Mouse (Mus musculus): ENCODE measurements around the gene Vmn1r184. TPM values are rescaled to one million over a fixed set of nuclear protein-coding genes. Genes with fewer than 3 reads are reported as not detected.
"Not testable (repeated sequence)": the region's sequence is repeated elsewhere in the genome, so short reads cannot be mapped to it uniquely, and the experiment has no call there.

The Vmn1r184 gene
- not detected in 2 replicates for polyA plus RNA-seq (2014; fragmentation: Nextera tagmentation; extraction: Ambion mirVana)

DNA sequence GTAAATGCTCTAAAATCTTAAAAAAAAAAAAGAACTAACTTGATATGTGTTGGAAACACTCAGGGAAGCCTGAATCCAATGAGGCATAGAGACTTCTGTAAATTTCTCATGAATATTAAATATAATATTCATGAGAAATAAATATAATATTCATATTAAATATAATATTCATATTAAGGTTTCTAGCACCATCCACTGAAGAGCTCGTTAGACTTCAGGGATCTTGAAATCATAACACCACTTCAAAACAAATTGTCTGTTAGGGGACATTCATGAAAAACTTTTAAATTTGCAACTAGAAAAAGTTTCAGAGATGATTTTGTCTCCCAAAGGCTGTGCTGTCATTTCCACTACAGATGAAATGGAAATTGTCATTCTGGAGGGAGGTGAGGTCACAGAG lies at the start of gene Vmn1r184:
Vmn1r184 (plus strand) TSS at position 301 of the 400 bp plus-strand sequence.
- not testable (repeated sequence) for H3K27me3 ChIP-seq (replicated peaks; ENCODE audit: control insufficient read depth, insufficient read depth, low read length); H3K4me1 ChIP-seq (ENCODE audit: control insufficient read depth, insufficient read depth, low read length); DNase-seq (ENCODE audit: low spot score); ATAC-seq (ENCODE audit: low read depth); H3K27ac ChIP-seq (replicated peaks; ENCODE audit: low read depth, low read length); H3K4me3 ChIP-seq (ENCODE audit: low read depth, low read length); H3K9ac ChIP-seq (ENCODE audit: low read depth, low read length); H3K36me3 ChIP-seq (ENCODE audit: control insufficient read depth, insufficient read depth, low read length); H3K9me3 ChIP-seq (ENCODE audit: control insufficient read depth, low read length); H3K4me2 ChIP-seq (ENCODE audit: low read depth, low read length)
- WGBS = 78% methylated on average over 1 of the region's 1 CpGs

DNA sequence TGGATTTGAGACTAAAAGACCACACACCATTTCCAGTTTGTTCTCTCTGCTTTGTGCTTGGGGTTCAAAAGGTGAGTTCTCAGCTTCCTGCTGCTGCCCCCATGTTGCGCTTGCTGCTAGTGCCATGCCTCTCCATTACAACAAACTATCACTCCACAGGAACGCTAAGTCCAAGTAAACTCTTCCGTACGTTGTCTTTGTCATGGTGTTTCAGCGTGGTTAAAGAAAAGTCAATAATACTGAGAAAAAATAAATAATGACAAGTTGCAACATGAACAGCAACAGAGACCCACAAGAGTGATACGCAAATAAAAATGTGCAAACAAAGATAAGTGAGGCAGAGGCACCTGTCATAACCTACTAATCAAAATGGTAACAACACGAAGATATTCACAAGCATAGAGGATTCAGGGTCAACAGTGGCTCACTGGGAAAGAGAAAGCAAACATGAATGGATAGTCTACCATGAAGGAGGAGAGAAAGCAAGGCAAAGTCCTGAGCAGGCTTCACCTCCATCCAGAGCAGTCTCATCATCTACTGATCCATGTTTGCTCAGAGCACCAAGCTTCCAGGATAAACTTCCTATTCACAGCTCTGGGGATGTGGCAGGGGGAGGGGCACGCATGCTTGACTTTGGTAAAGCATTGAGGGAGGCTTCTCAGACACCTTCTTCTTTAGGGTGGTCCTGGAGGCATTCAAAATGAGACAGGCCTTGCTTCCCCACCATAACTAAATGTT lies 43.5 kb downstream of the Vmn1r184 start:
- not testable (repeated sequence) for H3K4me2 ChIP-seq (ENCODE audit: low read depth, low read length); DNase-seq (ENCODE audit: low spot score); H3K27me3 ChIP-seq (replicated peaks; ENCODE audit: control insufficient read depth, insufficient read depth, low read length); H3K36me3 ChIP-seq (ENCODE audit: control insufficient read depth, insufficient read depth, low read length); H3K4me3 ChIP-seq (ENCODE audit: low read depth, low read length); ATAC-seq (ENCODE audit: low read depth); H3K27ac ChIP-seq (replicated peaks; ENCODE audit: low read depth, low read length); H3K4me1 ChIP-seq (ENCODE audit: control insufficient read depth, insufficient read depth, low read length); H3K9ac ChIP-seq (ENCODE audit: low read depth, low read length); H3K9me3 ChIP-seq (ENCODE audit: control insufficient read depth, low read length)
- WGBS = 84% methylated on average over 8 of the region's 8 CpGs

DNA sequence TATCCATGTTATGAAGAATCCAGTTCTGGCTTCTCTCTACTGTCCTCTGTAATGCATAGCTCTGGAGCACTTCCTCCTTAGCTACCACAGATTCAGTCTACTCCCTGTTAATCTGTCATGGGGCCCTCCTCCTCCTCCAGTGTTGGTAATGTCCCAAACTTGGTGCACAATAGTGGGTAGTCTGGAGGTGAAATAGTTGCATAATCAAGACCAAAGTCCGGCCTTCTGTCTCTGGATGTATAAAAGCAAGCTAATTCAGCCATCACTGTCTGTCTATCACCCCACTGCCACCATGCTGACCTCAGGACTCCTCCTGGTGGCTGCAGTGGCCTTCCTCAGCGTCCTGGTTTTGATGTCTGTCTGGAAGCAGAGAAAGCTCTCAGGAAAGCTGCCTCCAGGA lies 46.8 kb downstream of the Vmn1r184 start, which contains the start of gene Cyp2a4:
Cyp2a4 (plus strand) TSS at position 244 of the 400 bp plus-strand sequence.
- H3K27ac ChIP-seq (replicated peaks; ENCODE audit: low read depth, low read length); H3K4me3 ChIP-seq (ENCODE audit: low read depth, low read length); H3K9ac ChIP-seq (ENCODE audit: low read depth, low read length); H3K36me3 ChIP-seq (ENCODE audit: control insufficient read depth, insufficient read depth, low read length); ATAC-seq (ENCODE audit: low read depth); H3K9me3 ChIP-seq (ENCODE audit: control insufficient read depth, low read length); H3K27me3 ChIP-seq (replicated peaks; ENCODE audit: control insufficient read depth, insufficient read depth, low read length); H3K4me1 ChIP-seq (ENCODE audit: control insufficient read depth, insufficient read depth, low read length); H3K4me2 ChIP-seq (ENCODE audit: low read depth, low read length); DNase-seq (ENCODE audit: low spot score): not testable (repeated sequence)
- WGBS = 54% methylated on average over 2 of the region's 2 CpGs

DNA sequence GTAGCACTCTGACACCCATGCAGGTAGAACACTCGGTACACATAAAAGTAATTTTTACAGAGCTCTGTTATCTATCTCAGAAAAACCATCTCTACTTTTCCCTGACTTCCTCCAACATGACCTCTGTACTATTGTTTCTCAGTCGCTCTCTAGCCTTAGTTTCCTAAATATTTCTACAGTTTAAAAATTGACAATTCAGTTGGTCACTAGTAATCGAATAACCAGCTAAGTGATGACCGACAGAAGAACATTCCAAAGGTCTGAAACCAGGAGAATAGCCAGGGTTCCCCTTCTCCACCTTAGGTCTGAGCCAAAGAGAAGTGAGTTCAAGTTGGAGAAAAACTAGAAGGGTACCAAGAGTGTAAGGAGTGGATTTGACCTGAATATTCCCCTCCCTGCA lies 51.7 kb downstream of the Vmn1r184 start:
- H3K9me3 ChIP-seq (ENCODE audit: control insufficient read depth, low read length); H3K4me2 ChIP-seq (ENCODE audit: low read depth, low read length); H3K36me3 ChIP-seq (ENCODE audit: control insufficient read depth, insufficient read depth, low read length); H3K4me1 ChIP-seq (ENCODE audit: control insufficient read depth, insufficient read depth, low read length); ATAC-seq (ENCODE audit: low read depth); H3K27me3 ChIP-seq (replicated peaks; ENCODE audit: control insufficient read depth, insufficient read depth, low read length); H3K9ac ChIP-seq (ENCODE audit: low read depth, low read length); DNase-seq (ENCODE audit: low spot score); H3K27ac ChIP-seq (replicated peaks; ENCODE audit: low read depth, low read length); H3K4me3 ChIP-seq (ENCODE audit: low read depth, low read length): not testable (repeated sequence)
- 84% methylated on average over 4 of the region's 4 CpGs for WGBS

DNA sequence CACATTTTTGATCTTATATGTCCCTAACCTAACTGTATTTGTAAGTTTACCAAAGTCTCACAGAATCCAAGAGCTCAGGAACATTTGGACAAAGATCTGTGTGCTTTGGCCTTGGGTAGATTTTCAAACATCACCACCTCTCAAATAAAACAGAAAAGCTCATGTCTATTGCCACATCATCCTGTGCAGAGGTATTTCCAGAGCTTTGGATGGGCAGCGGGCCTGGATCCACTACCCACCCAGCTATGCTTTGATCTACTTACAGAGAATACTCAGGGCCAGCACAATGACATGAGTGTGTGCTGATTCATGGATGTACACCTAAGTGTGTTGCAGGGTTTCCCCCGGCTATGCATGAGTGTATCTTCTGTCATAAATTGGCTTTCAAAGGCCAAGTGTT lies 55.1 kb downstream of the Vmn1r184 start:
- not testable (repeated sequence) for H3K36me3 ChIP-seq (ENCODE audit: control insufficient read depth, insufficient read depth, low read length); H3K4me1 ChIP-seq (ENCODE audit: control insufficient read depth, insufficient read depth, low read length); H3K27ac ChIP-seq (replicated peaks; ENCODE audit: low read depth, low read length); H3K4me2 ChIP-seq (ENCODE audit: low read depth, low read length); DNase-seq (ENCODE audit: low spot score); H3K4me3 ChIP-seq (ENCODE audit: low read depth, low read length); H3K9ac ChIP-seq (ENCODE audit: low read depth, low read length); ATAC-seq (ENCODE audit: low read depth); H3K27me3 ChIP-seq (replicated peaks; ENCODE audit: control insufficient read depth, insufficient read depth, low read length); H3K9me3 ChIP-seq (ENCODE audit: control insufficient read depth, low read length)
- 92% methylated on average over 2 of the region's 2 CpGs for WGBS

DNA sequence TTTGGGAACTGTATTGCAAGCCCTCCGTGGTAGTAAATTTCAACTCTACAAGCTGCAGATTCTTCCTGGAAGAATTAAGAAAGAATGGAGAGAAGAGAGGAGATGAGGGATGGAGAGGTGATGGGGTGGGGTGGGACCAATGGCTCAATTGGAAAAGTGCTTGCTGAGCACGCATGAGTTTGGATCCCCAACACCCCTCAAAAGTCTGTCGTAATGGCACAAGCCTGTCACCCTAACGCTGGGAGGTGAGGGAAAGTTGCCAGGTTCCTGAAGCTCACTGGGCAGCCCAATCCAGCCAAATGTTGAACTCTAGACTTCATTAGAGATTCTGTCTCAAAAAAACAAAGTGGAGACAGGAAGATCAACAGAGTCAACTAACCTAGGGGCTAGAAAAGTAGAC lies 55.7 kb downstream of the Vmn1r184 start:
- not testable (repeated sequence) for H3K27me3 ChIP-seq (replicated peaks; ENCODE audit: control insufficient read depth, insufficient read depth, low read length); DNase-seq (ENCODE audit: low spot score)
- WGBS = 85% methylated on average over 4 of the region's 4 CpGs

More for the DNA sequence above, 55.7 kb downstream of the Vmn1r184 start:
- H3K9me3 ChIP-seq (ENCODE audit: control insufficient read depth, low read length); H3K27ac ChIP-seq (replicated peaks; ENCODE audit: low read depth, low read length); H3K4me3 ChIP-seq (ENCODE audit: low read depth, low read length); H3K4me1 ChIP-seq (ENCODE audit: control insufficient read depth, insufficient read depth, low read length); H3K9ac ChIP-seq (ENCODE audit: low read depth, low read length); H3K4me2 ChIP-seq (ENCODE audit: low read depth, low read length); H3K36me3 ChIP-seq (ENCODE audit: control insufficient read depth, insufficient read depth, low read length); ATAC-seq (ENCODE audit: low read depth): not testable (repeated sequence)

Other genes starting within 250 kb of the Vmn1r184 start
- not detected in 2 replicates for gene Cyp2b13, start 198.8 kb upstream of the Vmn1r184 start, polyA plus RNA-seq (2014; fragmentation: Nextera tagmentation; extraction: Ambion mirVana)
- not detected in 2 replicates for gene Cyp2b9, start 86.9 kb upstream of the Vmn1r184 start, polyA plus RNA-seq (2014; fragmentation: Nextera tagmentation; extraction: Ambion mirVana)
- gene Cyp2a4, start 46.8 kb downstream of the Vmn1r184 start, polyA plus RNA-seq (2014; fragmentation: Nextera tagmentation; extraction: Ambion mirVana) = not detected in 2 replicates
- not detected in 2 replicates for gene Nlrp9c, start 143.4 kb downstream of the Vmn1r184 start, polyA plus RNA-seq (2014; fragmentation: Nextera tagmentation; extraction: Ambion mirVana)
- not detected in 2 replicates for gene Nlrp4a, start 174.8 kb downstream of the Vmn1r184 start, polyA plus RNA-seq (2014; fragmentation: Nextera tagmentation; extraction: Ambion mirVana)

All from embryonic facial prominence, embryonic 14.5 days (tissue).